Mouse (Mus musculus): ENCODE data around the gene Trnau1ap. TPM values are rescaled to one million over a fixed set of nuclear protein-coding genes. Genes with fewer than 3 reads are reported as not detected.

The Trnau1ap gene
- polyA plus RNA-seq, 1 experiment from 2014 or later, result 80.2 TPM

GRCm38 (mm10) chr4:132352739-132353138 is 23.4 kb upstream of the Trnau1ap start:
- peak overlapping the region; percentile 87 for H3K4me3 ChIP-seq
- under 1% methylated on average over 14 of the region's 14 CpGs for WGBS
- H3K36me3 ChIP-seq, result peaks cover 12% of the 10 kb centered on the region; the same call in 1 of the 2 replicates
- ATAC-seq (ENCODE audit: low FRiP score, low read depth), result no peak
- peak overlapping the region; percentile 89 for H3K9ac ChIP-seq
- H3K27ac ChIP-seq (replicated peaks), result peak overlapping the region; percentile 95
- H3K9me3 ChIP-seq, result no peaks in the 10 kb centered on the region
- no peaks in the 10 kb centered on the region for H3K27me3 ChIP-seq
- H3K4me2 ChIP-seq, result peak overlapping the region; percentile 95
- peaks cover 24% of the 10 kb centered on the region for H3K4me1 ChIP-seq (replicated peaks)

GRCm38 (mm10) chr4:132351401-132351800 is 22.1 kb upstream of the Trnau1ap start:
- no peaks in the 10 kb centered on the region for H3K9me3 ChIP-seq
- peaks cover 24% of the 10 kb centered on the region for H3K4me1 ChIP-seq (replicated peaks)
- no peak overlapping the region for H3K27ac ChIP-seq (replicated peaks)
- 46% methylated on average over 1 of the region's 1 CpGs for WGBS
- H3K4me2 ChIP-seq, result peak overlapping the region; percentile 95
- no peak for ATAC-seq (ENCODE audit: low FRiP score, low read depth)
- no peak overlapping the region for H3K4me3 ChIP-seq
- no peaks in the 10 kb centered on the region for H3K27me3 ChIP-seq
- peaks cover 4% of the 10 kb centered on the region; the same call in 1 of the 2 replicates for H3K36me3 ChIP-seq
- no peak overlapping the region for H3K9ac ChIP-seq

GRCm38 (mm10) chr4:132350854-132351253 is 21.5 kb upstream of the Trnau1ap start:
- no peaks in the 10 kb centered on the region for H3K27me3 ChIP-seq
- 76% methylated on average over 3 of the region's 3 CpGs for WGBS

GRCm38 (mm10) chr4:132350123-132350740 is 20.9 kb upstream of the Trnau1ap start:
- H3K9me3 ChIP-seq, result no peaks in the 10 kb centered on the region
- no peak overlapping the region for H3K27ac ChIP-seq (replicated peaks)
- H3K36me3 ChIP-seq, result peaks cover 4% of the 10 kb centered on the region; the same call in 1 of the 2 replicates
- WGBS, result 46% methylated on average over 2 of the region's 2 CpGs
- H3K9ac ChIP-seq, result no peak overlapping the region
- no peak overlapping the region for H3K4me3 ChIP-seq
- H3K4me2 ChIP-seq, result no peak overlapping the region
- H3K4me1 ChIP-seq (replicated peaks), result peaks cover 24% of the 10 kb centered on the region
- H3K27me3 ChIP-seq, result no peaks in the 10 kb centered on the region
- no peak for ATAC-seq (ENCODE audit: low FRiP score, low read depth)

More at GRCm38 (mm10) chr4:132350854-132351253, 21.5 kb upstream of the Trnau1ap start:
- no peak overlapping the region for H3K9ac ChIP-seq
- H3K27ac ChIP-seq (replicated peaks), result no peak overlapping the region
- H3K4me1 ChIP-seq (replicated peaks), result peaks cover 24% of the 10 kb centered on the region
- ATAC-seq (ENCODE audit: low FRiP score, low read depth), result no peak
- H3K4me3 ChIP-seq, result no peak overlapping the region
- H3K9me3 ChIP-seq, result no peaks in the 10 kb centered on the region
- H3K4me2 ChIP-seq, result no peak overlapping the region
- H3K36me3 ChIP-seq, result peaks cover 4% of the 10 kb centered on the region; the same call in 1 of the 2 replicates

GRCm38 (mm10) chr4:132349495-132350122 is 20.3 kb upstream of the Trnau1ap start:
- peaks cover 30% of the 10 kb centered on the region for H3K4me1 ChIP-seq (replicated peaks)
- H3K4me3 ChIP-seq, result no peak overlapping the region
- H3K36me3 ChIP-seq, result peaks cover 4% of the 10 kb centered on the region; the same call in 1 of the 2 replicates
- no peak for ATAC-seq (ENCODE audit: low FRiP score, low read depth)
- H3K9ac ChIP-seq, result no peak overlapping the region
- H3K9me3 ChIP-seq, result no peaks in the 10 kb centered on the region
- no peak overlapping the region for H3K27ac ChIP-seq (replicated peaks)
- no peaks in the 10 kb centered on the region for H3K27me3 ChIP-seq
- WGBS, result 58% methylated on average over 3 of the region's 3 CpGs
- H3K4me2 ChIP-seq, result no peak overlapping the region

GRCm38 (mm10) chr4:132346661-132347060 is 17.3 kb upstream of the Trnau1ap start:
- Histone ChIP-seq H3K4me2 (no peak overlapping the region), H3K4me3 (no peak overlapping the region), H3K4me1 (replicated peaks) (peaks cover 26% of the 10 kb centered on the region), H3K36me3 (peaks cover 4% of the 10 kb centered on the region; the same call in 1 of the 2 replicates), H3K27ac (replicated peaks) (no peak overlapping the region), H3K9me3 (no peaks in the 10 kb centered on the region), H3K9ac (no peak overlapping the region), H3K27me3 (no peaks in the 10 kb centered on the region)
- 68% methylated on average over 3 of the region's 3 CpGs for WGBS
- no peak for ATAC-seq (ENCODE audit: low FRiP score, low read depth)

- no peaks in the 10 kb centered on the region for H3K9me3 ChIP-seq
- 86% methylated on average over 4 of the region's 4 CpGs for WGBS
Measured at GRCm38 (mm10) chr4:132346261-132346660, 16.9 kb upstream of the Trnau1ap start.

GRCm38 (mm10) chr4:132345843-132346212 is 16.5 kb upstream of the Trnau1ap start:
- Histone ChIP-seq H3K4me1 (replicated peaks) (peaks cover 18% of the 10 kb centered on the region), H3K9ac (no peak overlapping the region), H3K36me3 (no peaks in the 10 kb centered on the region), H3K9me3 (no peaks in the 10 kb centered on the region), H3K4me3 (peak overlapping the region; percentile 69), H3K27me3 (no peaks in the 10 kb centered on the region), H3K27ac (replicated peaks) (no peak overlapping the region), H3K4me2 (peak overlapping the region; percentile 91)
- WGBS, result 46% methylated on average over 5 of the region's 5 CpGs
- peak; percentile 27; the same call in 1 of the 2 replicates for ATAC-seq (ENCODE audit: low FRiP score, low read depth)

More at GRCm38 (mm10) chr4:132346261-132346660, 16.9 kb upstream of the Trnau1ap start:
- Histone ChIP-seq H3K27me3 (no peaks in the 10 kb centered on the region), H3K4me1 (replicated peaks) (peaks cover 22% of the 10 kb centered on the region), H3K4me2 (no peak overlapping the region), H3K4me3 (no peak overlapping the region), H3K27ac (replicated peaks) (no peak overlapping the region), H3K36me3 (peaks cover 3% of the 10 kb centered on the region; the same call in 1 of the 2 replicates), H3K9ac (no peak overlapping the region)
- ATAC-seq (ENCODE audit: low FRiP score, low read depth), result no peak

- no peaks in the 10 kb centered on the region for H3K9me3 ChIP-seq
- H3K4me3 ChIP-seq, result peak overlapping the region; percentile 69
- H3K4me1 ChIP-seq (replicated peaks), result peaks cover 18% of the 10 kb centered on the region
- H3K36me3 ChIP-seq, result no peaks in the 10 kb centered on the region
- under 1% methylated on average over 68 of the region's 83 CpGs for WGBS
- peak overlapping the region; percentile 91 for H3K4me2 ChIP-seq
- ATAC-seq (ENCODE audit: low FRiP score, low read depth), result peak; percentile 90
- peak overlapping the region; percentile 68 for H3K9ac ChIP-seq
- H3K27me3 ChIP-seq, result no peaks in the 10 kb centered on the region
- H3K27ac ChIP-seq (replicated peaks), result no peak overlapping the region
Measured at GRCm38 (mm10) chr4:132345135-132345842, 16.0 kb upstream of the Trnau1ap start.

GRCm38 (mm10) chr4:132344403-132345134 is 15.2 kb upstream of the Trnau1ap start:
- Histone ChIP-seq H3K27ac (replicated peaks) (no peak overlapping the region), H3K4me1 (replicated peaks) (peaks cover 18% of the 10 kb centered on the region), H3K4me3 (peak overlapping the region; percentile 69), H3K36me3 (no peaks in the 10 kb centered on the region), H3K27me3 (no peaks in the 10 kb centered on the region), H3K9me3 (no peaks in the 10 kb centered on the region), H3K4me2 (peak overlapping the region; percentile 91), H3K9ac (peak overlapping the region; percentile 68)
- WGBS, result 6% methylated on average over 13 of the region's 13 CpGs
- no peak for ATAC-seq (ENCODE audit: low FRiP score, low read depth)

GRCm38 (mm10) chr4:132341451-132341850 is 12.1 kb upstream of the Trnau1ap start:
- Histone ChIP-seq H3K9me3 (no peaks in the 10 kb centered on the region), H3K4me3 (no peak overlapping the region), H3K27me3 (no peaks in the 10 kb centered on the region), H3K9ac (no peak overlapping the region), H3K4me1 (replicated peaks) (peaks cover 18% of the 10 kb centered on the region), H3K36me3 (peaks cover 4% of the 10 kb centered on the region; the same call in 1 of the 2 replicates), H3K4me2 (no peak overlapping the region), H3K27ac (replicated peaks) (no peak overlapping the region)
- 92% methylated on average over 3 of the region's 3 CpGs for WGBS
- ATAC-seq (ENCODE audit: low FRiP score, low read depth), result no peak
